Mouse (Mus musculus) olfactory bulb, adult 2 months (tissue): ENCODE results near the gene Gm26992.

Experiments
- CTCF ChIP-seq: fragments of 200-500 bp; IDR thresholded peaks from 2 replicates; pipeline ENCODE4 v1.5.1; 2012; ENCODE audit warnings: low read depth, mild to moderate bottlenecking, low read length, moderate library complexity; ENCODE audit not compliant: insufficient read depth
- POLR2A ChIP-seq: fragments of 200-500 bp; IDR thresholded peaks from 2 replicates; pipeline ENCODE4 v1.6.1; 2012; ENCODE audit warnings: mild to moderate bottlenecking, low read depth, low read length, moderate library complexity; ENCODE audit not compliant: insufficient read depth

DNA sequence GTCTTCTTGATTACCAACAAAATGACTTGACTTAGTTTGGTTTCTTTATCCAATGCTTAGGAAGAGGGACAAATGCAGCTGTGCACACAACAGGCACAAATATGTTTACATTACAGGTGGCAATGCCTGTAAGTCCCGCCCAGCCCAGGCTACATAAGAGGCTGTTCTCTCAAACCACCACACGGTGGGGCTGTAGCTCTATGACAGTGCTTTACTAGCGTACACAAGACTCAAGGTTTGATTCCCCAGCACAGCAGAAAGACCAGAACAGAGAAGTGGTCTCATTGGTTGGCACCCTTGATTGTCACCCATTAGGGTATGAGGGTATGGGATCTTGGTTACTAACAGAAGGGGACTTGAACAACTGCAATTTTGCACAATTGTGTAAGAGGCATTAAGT lies 55.7 kb downstream of the Gm26992 start:
- TF ChIP-seq CTCF: no peak
- no peak for TF ChIP-seq POLR2A
